Mouse (Mus musculus) forebrain, embryonic 15.5 days (tissue): Measurements from ENCODE around the gene Slit3. TPM values are rescaled to one million over a fixed set of nuclear protein-coding genes. Genes with fewer than 3 reads are reported as not detected.

Experiments
- ATAC-seq: fragments of 200-750 bp; cut with Nextera tagmentation; replicated peaks from 2 replicates; pipeline ENCODE4 v1.8.0; 2017; ENCODE audit warnings: mild to moderate bottlenecking, moderate TSS enrichment, moderate library complexity
- H3K27ac ChIP-seq: fragments of 300-500 bp; sonication (generic); replicated peaks from 2 replicates; pipeline ENCODE4 v1.5.1; 2015; ENCODE audit warnings: mild to moderate bottlenecking, inconsistent platforms
- H3K27me3 ChIP-seq: fragments of 300-500 bp; sonication (generic); 2 replicates; pipeline ENCODE4 v1.6.1; 2015; ENCODE audit warnings: inconsistent platforms
- H3K36me3 ChIP-seq: fragments of 300-500 bp; sonication (generic); 2 replicates; pipeline ENCODE4 v1.6.1; 2015; ENCODE audit warnings: mild to moderate bottlenecking, inconsistent platforms
- H3K4me1 ChIP-seq: fragments of 300-500 bp; sonication (generic); 2 replicates; pipeline ENCODE4 v1.6.1; 2015; ENCODE audit warnings: inconsistent platforms
- H3K4me2 ChIP-seq: fragments of 300-500 bp; sonication (generic); replicated peaks from 2 replicates; pipeline ENCODE4 v1.6.1; 2015; ENCODE audit warnings: mild to moderate bottlenecking, inconsistent platforms
- H3K4me3 ChIP-seq: fragments of 300-500 bp; sonication (generic); 2 replicates; pipeline ENCODE4 v1.5.1; 2015; ENCODE audit warnings: mild to moderate bottlenecking, inconsistent platforms
- H3K9ac ChIP-seq: fragments of 300-500 bp; sonication (generic); replicated peaks from 2 replicates; pipeline ENCODE4 v1.6.1; 2015; ENCODE audit warnings: mild to moderate bottlenecking, inconsistent platforms
- H3K9me3 ChIP-seq: fragments of 300-500 bp; sonication (generic); 2 replicates; pipeline ENCODE4 v1.6.1; 2016; ENCODE audit warnings: inconsistent platforms
- WGBS: fragments of 180-500 bp; shearing (Covaris S2); methylation state at CpG from one replicate; pipeline ENCODE4 v1.1.7; 2015; ENCODE audit warnings: mixed read lengths; 5-methylcytosine and 5-hydroxymethylcytosine counted together
- microRNA counts: library from miRNA; unstranded; fragments of <30 nt; microRNA quantifications from one replicate; lab custom pipeline; 2016
- microRNA-seq: library from miRNA; unstranded; fragments of <30 nt; microRNA quantifications from one replicate; pipeline ENCODE4, GENCODE M21; 2016
- polyA plus RNA-seq: library from polyadenylated mRNA; unstranded; fragments of >200 nt; fragmentation: Nextera tagmentation; extraction: Ambion mirVana; gene quantifications from 2 replicates; pipeline ENCODE4 v1.2.1, GENCODE M21; 2015

Gene Slit3
- polyA plus RNA-seq, 1 experiment from 2014 or later = 6.4 TPM

DNA sequence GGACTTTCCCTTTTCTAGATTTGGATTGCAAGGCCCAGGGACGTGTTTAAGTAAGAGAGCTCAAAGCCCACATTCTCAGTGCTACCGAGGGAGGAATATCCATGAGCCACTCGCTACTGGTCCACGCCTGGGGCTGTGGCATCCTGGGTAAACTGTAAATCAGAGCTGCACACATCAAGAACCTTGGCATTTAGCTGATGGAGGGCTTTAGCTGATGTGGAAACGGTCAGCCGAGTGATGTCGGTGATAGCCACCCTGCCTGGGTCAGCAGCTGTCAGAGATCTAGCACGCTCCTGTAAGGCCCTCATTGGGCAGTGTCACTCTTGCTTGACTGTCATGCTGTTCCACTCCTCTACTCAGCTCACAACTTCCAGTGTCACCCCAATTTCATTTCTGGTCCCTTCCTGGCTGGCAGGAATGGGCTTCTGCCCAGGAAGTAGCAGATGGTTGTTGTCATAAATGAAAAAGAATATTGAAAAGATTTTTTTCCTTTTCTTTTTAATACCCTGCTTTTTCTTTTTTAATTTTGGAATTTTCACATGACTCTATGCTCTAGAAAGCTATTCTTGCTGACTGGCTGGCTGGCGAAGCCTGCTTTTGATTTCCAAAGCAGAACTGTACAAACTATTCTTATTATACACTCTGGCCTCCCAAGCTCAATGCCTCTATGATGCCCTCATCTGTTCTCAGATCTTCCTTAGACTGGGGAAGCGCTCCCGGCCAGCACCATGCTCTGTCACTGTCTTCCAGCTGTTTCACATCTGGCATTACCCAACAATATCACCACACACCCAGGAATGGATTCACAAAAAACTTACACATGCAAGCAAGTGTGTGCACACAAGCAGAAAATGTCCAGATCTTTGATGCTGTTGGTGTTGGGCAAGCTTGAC is 635.6 kb downstream of the Slit3 start:
- no peak for ATAC-seq
- Histone ChIP-seq H3K9me3 (no peaks in the 10 kb centered on the region), H3K27ac (no peak overlapping the region), H3K36me3 (no peaks in the 10 kb centered on the region), H3K27me3 (no peaks in the 10 kb centered on the region), H3K9ac (no peak overlapping the region), H3K4me3 (no peak overlapping the region), H3K4me1 (0 out of 2 replicates have a peak, but pooled peaks cover 4% of the 10 kb centered on the region), H3K4me2 (no peak overlapping the region)
- WGBS = 88% methylated on average over 11 of the region's 11 CpGs

MicroRNA genes within 50 kb of the gene (microRNA counts, 519-probe panel; counts per million panel counts)
- 3,638 counts per million, percentile 87 among the panel's probes with 10 or more counts for microRNA mmu-miR-218 (lab: Ali Mortazavi, UCI)

Small RNAs within 50 kb of the gene (microRNA-seq; reads per million reads assigned to microRNA genes)
- gene Mir218-2 = 29.9 reads per million, percentile 37 among the genes with 10 or more reads in this experiment
